Mouse (Mus musculus) bone marrow, adult 2 months (tissue): ENCODE results near the gene Arid1b. TPM values are rescaled to one million over a fixed set of nuclear protein-coding genes. Genes with fewer than 3 reads are reported as not detected.

Experiments
- H3K27ac ChIP-seq: fragments of 200-500 bp; 2 replicates; pipeline ENCODE4 v1.5.1; 2012; ENCODE audit warnings: low read depth, mild to moderate bottlenecking, control low read depth, inconsistent platforms, low read length; ENCODE audit not compliant: control insufficient read depth, poor library complexity, insufficient read depth
- H3K4me1 ChIP-seq: fragments of 200-500 bp; 2 replicates; pipeline ENCODE4 v1.6.1; 2011; ENCODE audit warnings: low read length; ENCODE audit not compliant: control insufficient read depth, insufficient read depth
- H3K4me3 ChIP-seq: fragments of 200-500 bp; replicated peaks from 2 replicates; pipeline ENCODE3; 2011; ENCODE audit warnings: mild to moderate bottlenecking, low read depth, low read length, control low read depth; ENCODE audit not compliant: control insufficient read depth
- CTCF ChIP-seq: fragments of 200-500 bp; IDR thresholded peaks from 2 replicates; pipeline ENCODE4 v1.5.1; 2011; ENCODE audit warnings: low read length, control low read depth; ENCODE audit not compliant: control insufficient read depth, insufficient read depth
- POLR2A ChIP-seq: fragments of 200-500 bp; IDR thresholded peaks from 2 replicates; pipeline ENCODE4 v1.6.1; 2011; ENCODE audit warnings: low read depth, mild to moderate bottlenecking, control low read depth, low read length, borderline replicate concordance; ENCODE audit not compliant: control insufficient read depth
- WGBS: fragments of 180-500 bp; shearing (Covaris S2); methylation state at CpG from one replicate; pipeline ENCODE4 v1.1.7; 2018; 5-methylcytosine and 5-hydroxymethylcytosine counted together
- polyA plus RNA-seq: library from polyadenylated mRNA; stranded (reverse); fragments of >200 nt; gene quantifications from 2 replicates; pipeline ENCODE4 v1.2.4, GENCODE M21; 2011; ENCODE audit warnings: low replicate concordance; ENCODE audit not compliant: missing spikeins, insufficient read depth, insufficient read length

The Arid1b gene
- polyA plus RNA-seq, 1 experiment = 12.5 TPM

GRCm38 (mm10) chr17:5284783-5285182 is 290.7 kb downstream of the Arid1b start:
- Histone ChIP-seq H3K4me1 (no peaks in the 10 kb centered on the region; the same call in 1 of the 2 replicates), H3K27ac (no peak overlapping the region), H3K4me3 (no peak overlapping the region)
- WGBS = 90% methylated on average over 10 of the region's 10 CpGs
- no peak for TF ChIP-seq CTCF
- no peak for TF ChIP-seq POLR2A

DNA sequence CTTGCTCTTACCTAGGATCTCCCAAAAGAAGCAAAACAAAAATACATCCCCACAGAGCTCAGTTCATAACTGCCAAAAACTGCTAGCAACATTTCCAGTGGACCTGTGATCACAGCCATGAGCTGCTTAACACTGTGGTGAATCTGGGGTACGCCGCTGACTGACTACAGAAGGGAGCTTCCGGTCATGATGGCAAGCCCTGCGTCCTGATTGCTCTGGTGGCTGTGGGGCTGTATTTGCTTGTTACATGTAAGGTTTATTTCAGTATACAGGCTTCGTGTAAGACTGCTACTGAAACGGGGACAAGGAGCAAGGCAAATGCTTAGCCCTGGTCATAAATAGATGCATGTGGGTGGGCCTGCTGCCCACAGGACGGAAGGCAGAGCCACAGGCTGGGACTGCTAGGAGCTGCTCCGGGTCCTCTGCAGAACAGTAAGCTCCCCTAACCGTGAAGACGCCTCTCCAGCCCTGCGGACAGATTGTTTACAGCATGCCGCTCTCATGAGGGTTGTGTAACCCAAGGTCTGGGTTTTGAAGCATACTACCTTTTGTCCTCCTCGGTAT is 291.8 kb downstream of the Arid1b start:
- Histone ChIP-seq H3K4me1 (no peaks in the 10 kb centered on the region; the same call in 1 of the 2 replicates), H3K4me3 (no peak overlapping the region), H3K27ac (no peak overlapping the region)
- TF ChIP-seq CTCF = no peak
- no peak for TF ChIP-seq POLR2A
- 33% methylated on average over 13 of the region's 13 CpGs for WGBS

GRCm38 (mm10) chr17:5286571-5287209 is 292.6 kb downstream of the Arid1b start:
- no peak overlapping the region for H3K27ac ChIP-seq
- no peak overlapping the region for H3K4me3 ChIP-seq
- no peak for TF ChIP-seq CTCF
- TF ChIP-seq POLR2A = no peak
- H3K4me1 ChIP-seq = no peaks in the 10 kb centered on the region; the same call in 1 of the 2 replicates
- 84% methylated on average over 15 of the region's 15 CpGs for WGBS

GRCm38 (mm10) chr17:5287210-5287591 is 293.1 kb downstream of the Arid1b start:
- no peak overlapping the region for H3K27ac ChIP-seq
- no peak for TF ChIP-seq POLR2A
- TF ChIP-seq CTCF = no peak
- 21% methylated on average over 4 of the region's 4 CpGs for WGBS
- no peak overlapping the region for H3K4me3 ChIP-seq
- no peaks in the 10 kb centered on the region; the same call in 1 of the 2 replicates for H3K4me1 ChIP-seq

GRCm38 (mm10) chr17:5287641-5288040 is 293.5 kb downstream of the Arid1b start:
- no peak for TF ChIP-seq CTCF
- no peak for TF ChIP-seq POLR2A
- H3K4me1 ChIP-seq = no peaks in the 10 kb centered on the region; the same call in 1 of the 2 replicates
- WGBS = 60% methylated on average over 9 of the region's 9 CpGs
- no peak overlapping the region for H3K4me3 ChIP-seq
- H3K27ac ChIP-seq = no peak overlapping the region

DNA sequence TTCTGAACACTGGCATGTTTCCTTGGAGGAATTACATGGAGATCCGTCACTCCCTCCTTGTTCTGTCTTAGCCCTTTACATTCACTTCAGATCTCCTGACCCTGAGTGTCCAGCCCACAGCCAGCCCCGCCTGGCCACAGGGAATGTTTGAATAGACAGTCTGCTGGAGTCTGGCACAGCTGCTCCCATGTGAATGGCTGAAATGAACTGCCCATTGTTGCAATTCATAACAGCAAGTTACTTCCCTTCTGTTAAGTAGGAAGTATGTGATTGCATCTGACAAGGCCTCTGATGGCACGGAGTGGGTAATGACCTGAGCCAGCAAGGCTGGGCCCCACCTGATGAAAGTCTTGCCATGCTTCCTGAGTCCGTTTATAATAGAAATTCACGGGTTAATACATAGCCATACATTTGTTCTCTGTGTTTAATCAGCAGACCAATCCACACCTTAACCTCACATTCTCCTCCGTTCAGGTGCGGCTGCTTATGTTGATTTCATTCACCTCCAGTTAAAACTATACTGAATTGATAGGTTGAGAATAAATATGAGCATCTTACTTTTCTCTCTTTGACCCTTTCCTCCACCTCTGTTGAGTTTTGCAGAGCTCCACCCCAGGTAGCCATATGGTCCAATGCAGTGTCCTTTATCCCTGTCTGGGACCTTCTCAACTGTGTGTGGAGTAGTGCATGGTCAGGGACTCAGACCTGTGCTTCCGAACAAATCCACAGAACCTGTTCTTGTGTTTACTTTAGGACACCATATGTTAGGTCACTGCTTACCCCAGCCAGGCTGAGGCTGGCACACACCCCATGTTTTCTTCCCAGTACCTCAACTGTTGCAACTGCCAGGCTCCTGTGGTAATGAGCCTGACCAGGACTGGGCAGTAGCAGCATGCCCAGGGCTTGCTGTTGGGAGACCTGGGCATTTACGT is 299.8 kb downstream of the Arid1b start:
- 50% methylated on average over 9 of the region's 9 CpGs for WGBS
- Histone ChIP-seq H3K4me3 (no peak overlapping the region), H3K27ac (peak overlapping the region; percentile 73), H3K4me1 (peaks cover 7% of the 10 kb centered on the region)
- TF ChIP-seq POLR2A (no peak), CTCF (no peak)

- Histone ChIP-seq H3K27ac (peak overlapping the region; percentile 79), H3K4me3 (no peak overlapping the region), H3K4me1 (peaks cover 12% of the 10 kb centered on the region)
- no peak for TF ChIP-seq POLR2A
- no peak for TF ChIP-seq CTCF
- 44% methylated on average over 19 of the region's 19 CpGs for WGBS
Measured at GRCm38 (mm10) chr17:5295086-5295947, 301.2 kb downstream of the Arid1b start.
